Mouse (Mus musculus): Measurements from ENCODE around the gene P2ry2.

P2ry2 gene

DNA sequence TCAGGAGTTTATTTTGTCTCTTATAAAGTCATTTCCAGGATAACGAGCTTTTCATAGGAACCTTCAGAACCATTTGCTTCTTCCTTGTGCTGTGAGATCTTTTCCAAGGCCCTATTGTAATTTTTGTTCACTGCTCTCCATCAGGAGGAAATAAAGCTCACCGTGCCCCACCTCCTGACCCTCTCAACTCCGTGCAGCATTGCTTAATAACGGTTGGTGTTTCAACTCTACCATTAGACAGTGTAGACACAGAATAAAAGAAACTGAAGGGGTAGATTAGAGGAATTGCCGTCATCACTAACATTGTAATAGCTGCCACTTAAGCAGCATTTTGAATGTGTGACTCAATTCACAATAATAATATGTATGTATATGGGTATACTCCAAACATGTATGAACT, 14.2 kb upstream of the P2ry2 start:
- DNase-seq (ENCODE audit: low spot score), result no peak

- DNase-seq (ENCODE audit: low spot score), result no peak
Observed at GRCm38 (mm10) chr7:101017492-101017891, 4.8 kb upstream of the P2ry2 start.

- no peak for DNase-seq (ENCODE audit: low spot score)
Observed at GRCm38 (mm10) chr7:101017021-101017461, 4.4 kb upstream of the P2ry2 start.

DNA sequence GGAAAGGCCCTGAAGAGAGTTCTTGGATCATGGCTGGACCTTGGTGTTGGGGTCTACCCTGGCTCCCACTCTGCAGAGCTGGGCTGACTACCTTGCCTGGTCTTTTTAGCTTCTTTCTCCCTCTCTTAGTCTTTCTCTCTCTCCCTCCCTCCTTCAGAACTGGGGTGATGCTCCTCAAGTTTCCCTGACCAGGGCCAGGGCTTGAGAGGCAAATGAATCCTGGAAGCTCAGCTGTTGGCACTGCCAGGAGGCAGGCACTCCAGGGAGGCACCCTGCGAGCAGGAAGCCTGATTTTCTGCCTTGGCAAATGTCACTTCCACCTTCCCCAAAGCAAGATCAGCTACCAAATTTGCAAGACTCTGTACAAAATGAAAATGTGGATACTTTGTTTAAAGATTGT, 2.3 kb upstream of the P2ry2 start:
- DNase-seq (ENCODE audit: low spot score), result no peak

- no peak for DNase-seq (ENCODE audit: low spot score)
Observed at GRCm38 (mm10) chr7:101014041-101014440, 1.4 kb upstream of the P2ry2 start.

DNA sequence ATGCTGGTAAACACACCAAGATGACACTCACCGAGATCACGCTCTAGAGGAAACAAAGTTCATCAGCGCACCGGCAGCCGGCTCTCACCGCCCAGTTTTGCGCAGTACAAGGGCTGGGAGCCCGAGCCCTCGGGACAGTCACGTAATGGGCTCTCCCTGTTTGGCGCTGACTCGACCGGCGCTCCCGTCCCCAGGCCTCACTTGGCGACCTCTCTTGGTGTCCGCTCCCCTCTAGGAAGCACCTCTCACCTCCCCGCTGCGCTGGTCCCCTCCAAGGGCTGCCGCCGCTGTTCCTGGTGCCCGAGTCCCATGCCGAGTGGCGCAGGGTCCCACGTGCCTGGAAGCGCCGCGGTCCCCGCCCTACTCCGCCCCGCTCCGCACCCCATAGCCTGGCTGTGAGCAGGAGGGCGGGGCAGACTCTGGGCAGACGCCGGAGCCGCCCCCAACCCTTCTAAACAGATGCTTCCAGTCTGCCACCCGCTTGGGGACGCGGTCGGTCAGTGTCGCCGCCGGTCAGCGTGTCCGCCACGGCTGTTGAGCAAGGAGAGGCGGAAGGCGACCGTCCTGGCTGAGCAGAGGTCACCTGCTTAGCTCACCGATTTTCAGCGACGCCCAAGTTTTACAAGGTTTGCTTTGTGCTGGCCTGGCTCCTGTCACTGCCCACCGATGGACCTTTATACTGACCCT, 842 bp downstream of the P2ry2 start:
- DNase-seq (ENCODE audit: low spot score), result peak; percentile 77

DNA sequence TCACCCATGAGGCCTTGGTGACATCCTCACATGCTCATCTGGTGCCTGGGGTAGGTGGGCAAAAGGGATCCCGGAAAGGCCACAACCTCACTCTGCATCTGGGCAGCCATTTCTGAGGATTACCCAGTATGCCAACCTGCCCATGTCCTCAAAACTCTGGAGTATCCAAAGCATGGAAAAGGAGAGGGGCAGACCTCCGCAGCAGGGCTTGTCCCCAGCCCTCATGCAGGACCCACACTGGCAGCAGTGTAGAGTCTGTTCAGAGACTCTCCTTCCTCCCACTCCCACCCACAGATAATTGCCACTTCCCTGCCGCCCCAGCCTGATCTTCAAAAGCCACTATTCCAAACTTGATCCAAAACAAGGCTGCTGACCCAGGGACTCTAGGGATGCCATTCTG, 1.9 kb downstream of the P2ry2 start:
- no peak for DNase-seq (ENCODE audit: low spot score)

DNA sequence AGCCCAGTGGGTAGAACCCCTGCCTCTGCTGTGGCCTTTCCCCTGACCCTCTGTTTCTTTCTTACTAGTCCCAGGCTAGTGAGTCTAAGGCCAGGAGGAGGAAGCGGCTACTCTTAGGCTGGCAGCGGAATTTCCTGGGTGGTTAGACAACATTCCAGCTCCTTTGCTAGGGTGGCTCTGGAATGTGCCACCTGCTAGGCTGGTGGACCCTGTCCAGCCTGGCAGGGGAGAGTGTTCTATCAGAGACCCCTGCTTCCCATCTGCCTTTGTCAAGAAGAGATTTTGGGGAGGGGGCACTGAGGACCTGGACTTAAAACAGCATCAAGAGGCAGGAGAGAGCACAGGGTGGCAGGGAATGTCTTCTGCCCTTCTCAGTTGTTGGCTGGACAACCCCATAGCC, 6.5 kb downstream of the P2ry2 start:
- DNase-seq (ENCODE audit: low spot score), result no peak

DNA sequence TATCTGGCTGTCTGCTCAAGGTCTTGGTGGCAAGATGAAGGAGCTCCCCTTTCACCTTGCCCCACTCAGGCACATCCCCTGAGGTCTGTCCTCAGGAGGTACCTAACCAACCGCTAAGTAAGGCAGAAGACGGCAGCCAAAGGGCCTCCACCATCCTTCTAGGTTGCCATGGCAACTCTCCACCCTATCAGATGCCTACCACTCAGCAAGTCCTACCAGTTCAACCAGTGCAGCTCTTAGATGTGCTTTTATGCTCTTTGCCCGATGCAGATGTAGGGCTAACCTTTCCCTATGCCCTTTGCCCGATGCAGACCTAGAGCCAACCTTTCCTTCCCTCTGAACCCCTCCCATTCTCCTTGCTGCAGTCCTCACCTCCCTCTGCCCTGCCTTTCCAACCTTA, 7.5 kb downstream of the P2ry2 start:
- DNase-seq (ENCODE audit: low spot score), result no peak

- DNase-seq (ENCODE audit: low spot score), result peak; percentile 20
Observed at GRCm38 (mm10) chr7:101003442-101004326, 9.0 kb downstream of the P2ry2 start.

DNA sequence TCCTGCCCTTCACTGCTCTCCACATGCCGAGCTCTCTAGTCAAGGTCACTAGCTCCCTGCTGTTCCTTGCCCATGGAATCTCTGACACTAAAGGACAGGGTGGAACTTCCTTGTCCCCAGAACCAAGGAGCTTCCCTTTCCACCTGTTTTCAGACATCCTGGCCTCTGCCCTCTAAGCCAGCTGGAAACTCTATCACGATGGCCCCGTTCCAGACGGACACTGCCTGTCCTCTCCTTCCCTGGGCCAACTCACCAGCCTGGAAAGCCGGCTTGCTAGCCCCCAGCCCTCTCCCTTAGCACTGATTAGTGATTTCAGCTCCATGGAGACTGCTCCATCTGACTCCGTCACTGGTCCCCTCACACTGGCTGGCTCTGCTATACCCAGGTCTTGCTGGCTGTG, 10.4 kb downstream of the P2ry2 start:
- no peak for DNase-seq (ENCODE audit: low spot score)

GRCm38 (mm10) chr7:100999623-101000022, 13.0 kb downstream of the P2ry2 start:
- peak; percentile 17 for DNase-seq (ENCODE audit: low spot score)

DNA sequence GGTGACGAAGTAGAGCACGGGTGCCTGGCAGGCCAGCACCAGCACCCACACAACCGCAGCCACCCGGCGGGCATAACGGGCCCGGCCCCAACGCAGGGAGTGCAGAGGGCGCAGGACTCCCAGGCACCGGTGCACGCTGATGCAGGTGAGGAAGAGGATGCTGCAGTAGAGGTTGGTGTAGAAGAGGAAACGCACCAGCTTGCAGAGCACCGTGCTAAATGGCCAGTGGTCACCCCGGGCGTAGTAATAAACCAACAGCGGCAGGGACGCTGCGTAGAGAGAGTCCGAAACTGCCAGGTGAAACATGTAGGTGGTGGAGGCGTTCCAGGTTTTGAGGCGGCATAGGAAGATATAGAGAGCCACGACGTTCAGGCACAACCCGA, 14.1 kb downstream of the P2ry2 start:
- no peak for DNase-seq (ENCODE audit: low spot score)

DNA sequence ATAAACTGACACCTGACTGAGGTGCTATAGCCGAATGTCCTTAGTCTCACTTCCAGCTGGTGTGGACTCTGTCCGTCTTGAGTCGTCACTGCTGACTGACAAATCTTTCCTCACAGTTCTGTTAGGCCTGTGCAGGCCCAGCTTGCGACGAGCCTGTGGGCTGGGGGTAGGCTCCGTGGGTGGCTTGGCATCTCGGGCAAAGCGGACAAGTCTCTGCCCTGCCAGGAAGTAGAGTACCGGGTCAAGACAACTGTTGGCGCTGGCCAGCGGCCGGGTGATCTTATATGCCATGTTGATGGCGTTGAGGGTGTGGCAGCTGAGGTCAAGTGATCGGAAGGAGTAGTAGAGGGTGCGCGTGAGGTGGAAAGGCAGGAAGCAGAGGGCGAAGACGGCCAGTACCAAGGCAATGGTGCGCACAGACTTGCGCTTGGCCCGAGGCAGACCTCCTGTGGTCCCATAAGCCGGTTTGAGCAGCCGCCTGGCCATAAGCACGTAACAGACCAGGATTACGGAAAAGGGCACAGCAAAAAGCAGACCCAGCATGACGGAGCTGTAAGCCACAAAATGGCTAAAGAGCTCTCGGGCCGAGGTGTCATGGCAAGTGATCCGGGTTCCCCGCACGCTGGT, 14.6 kb downstream of the P2ry2 start:
- DNase-seq (ENCODE audit: low spot score), result no peak

DNA sequence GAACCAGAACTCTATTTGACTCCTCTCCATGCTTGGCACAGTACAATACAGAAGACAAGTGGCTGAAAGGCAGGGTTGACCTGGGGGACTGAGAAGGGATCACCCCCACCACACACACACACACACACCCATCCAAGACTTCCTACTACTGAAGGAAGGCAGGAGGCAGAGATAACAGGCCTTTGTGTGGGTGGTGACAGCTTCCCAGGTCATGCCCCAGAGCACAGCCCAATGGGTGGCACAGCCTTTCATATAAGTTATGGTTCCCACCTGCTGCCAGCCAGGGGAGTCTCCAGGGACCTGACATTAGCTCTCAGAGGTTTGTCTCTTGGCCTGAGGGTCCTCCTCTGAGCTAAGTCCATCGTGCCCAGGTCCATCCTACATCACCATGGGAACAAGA, 15.5 kb downstream of the P2ry2 start:
- DNase-seq (ENCODE audit: low spot score), result no peak

GRCm38 (mm10) chr7:100995951-100996350, 16.7 kb downstream of the P2ry2 start:
- DNase-seq (ENCODE audit: low spot score), result no peak

GRCm38 (mm10) chr7:100995260-100995864, 17.3 kb downstream of the P2ry2 start:
- DNase-seq (ENCODE audit: low spot score), result no peak

- DNase-seq (ENCODE audit: low spot score), result no peak
Observed at GRCm38 (mm10) chr7:100993166-100993565, 19.5 kb downstream of the P2ry2 start.

- DNase-seq (ENCODE audit: low spot score), result no peak
Observed at GRCm38 (mm10) chr7:100991972-100992371, 20.7 kb downstream of the P2ry2 start.

GRCm38 (mm10) chr7:100990636-100991311, 21.9 kb downstream of the P2ry2 start:
- DNase-seq (ENCODE audit: low spot score), result no peak

DNA sequence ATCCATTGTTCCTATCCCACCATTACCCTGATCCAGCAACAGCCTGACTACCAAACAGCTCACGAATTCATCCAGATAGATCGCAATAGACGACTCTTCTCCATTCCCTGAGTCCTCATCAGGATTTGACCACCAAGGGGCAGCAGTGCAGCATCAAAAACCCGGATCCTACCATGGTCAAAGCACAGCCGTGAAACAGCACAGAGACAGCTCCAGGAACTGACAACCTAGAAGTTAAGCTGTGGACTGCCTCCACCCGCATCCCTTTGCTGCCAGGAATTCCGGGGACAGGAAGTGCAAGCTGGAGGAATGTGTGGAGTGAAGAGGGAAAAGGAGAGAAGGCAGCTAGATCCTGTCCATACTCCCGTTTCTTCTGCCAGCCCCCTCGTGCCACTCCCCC, 24.6 kb downstream of the P2ry2 start:
- DNase-seq (ENCODE audit: low spot score), result peak; percentile 85

All from embryo, embryonic 10 days (tissue).